Comparison of ENCODE assay signal across 8 mouse cellular contexts in genomic region chr10:128748252-128748864, GRCm38 (mm10). TPM values are rescaled to one million over a fixed set of nuclear protein-coding genes. Genes with fewer than 3 reads are reported as not detected.
DNase-seq lines count a peak whose midpoint lies in the region; ATAC-seq lines count a peak whose summit lies in the region.

No protein-coding gene starts in this region.

- peak; percentile 94 for ATAC-seq in hindbrain, embryonic 14.5 days (ENCODE audit: low FRiP score)

- under 1% methylated on average over 35 of the region's 37 CpGs for WGBS in hindbrain, embryonic 14.5 days

- H3K27me3 ChIP-seq in hindbrain, embryonic 14.5 days (ENCODE audit: control insufficient read depth, insufficient read depth, low read length) = peaks cover 19% of the 10 kb centered on the region

- H3K4me3 ChIP-seq in hindbrain, embryonic 14.5 days (replicated peaks; ENCODE audit: low read length) = peak overlapping the region; percentile 65

- peak; percentile 76 for DNase-seq in T-cell, adult 2 months (ENCODE audit: low spot score)
- DNase-seq in cerebellum, postnatal 10 days = peak; percentile 91
- peak; percentile 70 to 77 for DNase-seq in frontal cortex, postnatal 10 days (ENCODE audit: low spot score in 2 of 2)
- peak; percentile 91 for DNase-seq in hindbrain, embryonic 14.5 days (ENCODE audit: low spot score)
- DNase-seq in layer of hippocampus, postnatal 36 days = peak; percentile 78 to 79
- peak; percentile 77 for DNase-seq in lung, postnatal 25 days (ENCODE audit: low spot score)
- DNase-seq in retina, postnatal 7 days (ENCODE audit: low read depth, low spot score) = peak; percentile 88
- peak; percentile 66 for DNase-seq in urinary bladder, adult 2 months (ENCODE audit: low spot score)

- peak overlapping the region; percentile 92 for H3K9ac ChIP-seq in hindbrain, embryonic 14.5 days

- peak overlapping the region; percentile 94 for H3K27ac ChIP-seq in hindbrain, embryonic 14.5 days

- no peaks in the 10 kb centered on the region for H3K9me3 ChIP-seq in hindbrain, embryonic 14.5 days (ENCODE audit: control insufficient read depth, low read length)

- peak overlapping the region; percentile 97 for H3K4me2 ChIP-seq in hindbrain, embryonic 14.5 days (replicated peaks)

- peaks cover 2% of the 10 kb centered on the region; the same call in 1 of the 2 replicates for H3K36me3 ChIP-seq in hindbrain, embryonic 14.5 days (replicated peaks; ENCODE audit: control insufficient read depth, insufficient read depth)

- H3K4me1 ChIP-seq in hindbrain, embryonic 14.5 days (replicated peaks; ENCODE audit: control insufficient read depth, insufficient read depth, low read length) = peaks cover 34% of the 10 kb centered on the region

RNA-seq across cellular contexts. Expression of gene Pym1, which starts 0.7 kb away (rescaled TPM):
- polyA plus RNA-seq in hindbrain, embryonic 14.5 days (2014; fragmentation: Nextera tagmentation; extraction: Ambion mirVana) = 38.6 and 42.0 TPM in 2 replicates
- total RNA-seq in layer of hippocampus, postnatal 36 days (2021) = 10 to 100 TPM; 26.0 to 28.2 TPM
- polyA plus RNA-seq in urinary bladder, adult 2 months (2012; rRNA removed) = 32.9 and 36.9 TPM in 2 replicates

RNA-seq across cellular contexts. Expression of gene Dgka, which starts 3.7 kb away (rescaled TPM):
- 6.9 and 7.7 TPM in 2 replicates for polyA plus RNA-seq in hindbrain, embryonic 14.5 days (2014; fragmentation: Nextera tagmentation; extraction: Ambion mirVana)
- 10 to 100 TPM in 1 of 2 experiments, 1 to 10 TPM in 1; 9.3 to 11.1 TPM for total RNA-seq in layer of hippocampus, postnatal 36 days (2021)
- 65.5 and 71.0 TPM in 2 replicates for polyA plus RNA-seq in urinary bladder, adult 2 months (2012; rRNA removed)

RNA-seq across cellular contexts. Expression of gene Mmp19, which starts 42.4 kb away (rescaled TPM):
- 0.65 and 0.80 TPM in 2 replicates for polyA plus RNA-seq in hindbrain, embryonic 14.5 days (2014; fragmentation: Nextera tagmentation; extraction: Ambion mirVana)
- under 1 TPM; 0.20 to 0.46 TPM for total RNA-seq in layer of hippocampus, postnatal 36 days (2021)
- 19.8 and 22.1 TPM in 2 replicates for polyA plus RNA-seq in urinary bladder, adult 2 months (2012; rRNA removed)

RNA-seq across cellular contexts. Expression of gene Cdk2, which starts 43.5 kb away (rescaled TPM):
- polyA plus RNA-seq in hindbrain, embryonic 14.5 days (2014; fragmentation: Nextera tagmentation; extraction: Ambion mirVana) = 17.1 and 21.0 TPM in 2 replicates
- 1 to 10 TPM; 2.0 to 2.4 TPM for total RNA-seq in layer of hippocampus, postnatal 36 days (2021)
- 23.6 and 32.4 TPM in 2 replicates for polyA plus RNA-seq in urinary bladder, adult 2 months (2012; rRNA removed)

RNA-seq across cellular contexts. Expression of gene Pmel, which starts 44.4 kb away (rescaled TPM):
- 0.79 and 0.85 TPM in 2 replicates for polyA plus RNA-seq in hindbrain, embryonic 14.5 days (2014; fragmentation: Nextera tagmentation; extraction: Ambion mirVana)
- under 1 TPM; 0.25 to 0.35 TPM for total RNA-seq in layer of hippocampus, postnatal 36 days (2021)
- 0.72 and 0.95 TPM in 2 replicates for polyA plus RNA-seq in urinary bladder, adult 2 months (2012; rRNA removed)

Comparison
In these comparisons a context has a peak if more than half of its experiments do, and no peak if none do; other contexts are left out.
1. Peak in every context shown above with its lines: DNase-seq, ATAC-seq, H3K4me3 ChIP-seq and H3K27ac ChIP-seq.
2. RNA of gene Mmp19, which starts 42.4 kb away (polyA plus RNA-seq): 19.8 to 22.1 TPM in urinary bladder, adult 2 months; 0.65 to 0.80 TPM in hindbrain, embryonic 14.5 days; every median in the first group is over 10 times any median in the second.